Mouse (Mus musculus) CH12.LX (cell line): ENCODE data around the gene Six1. TPM values are rescaled to one million over a fixed set of nuclear protein-coding genes. Genes with fewer than 3 reads are reported as not detected.

Experiments
- DNase-seq: peaks from one replicate; pipeline ENCODE4 v3.0.0-alpha.2; 2013; ENCODE audit errors: extremely low read depth
- H3K27ac ChIP-seq: 2 replicates; pipeline ENCODE4 v1.5.1; 2012; ENCODE audit warnings: low read depth, mild to moderate bottlenecking, control low read depth, moderate library complexity; ENCODE audit not compliant: insufficient read depth
- H3K27me3 ChIP-seq: replicated peaks from 2 replicates; pipeline ENCODE3; 2012; ENCODE audit warnings: inconsistent platforms
- H3K36me3 ChIP-seq, 2 experiments: replicated peaks in 1 of 2; 2 replicates each; pipeline versions ENCODE3 to v1.6.1; 2012; ENCODE audit warnings: inconsistent platforms in 1 of 2, low read length in 1 of 2, mild to moderate bottlenecking in 1 of 2, mixed read lengths in 1 of 2, moderate library complexity in 1 of 2; ENCODE audit not compliant: control insufficient read depth in 1 of 2, insufficient read depth in 1 of 2
- H3K4me1 ChIP-seq, 2 experiments: 2 replicates each; pipeline ENCODE4 v1.6.1; 2012; ENCODE audit warnings: inconsistent platforms in 1 of 2, moderate library complexity in 1 of 2; ENCODE audit not compliant: insufficient read depth in 2 of 2, control insufficient read depth in 1 of 2
- H3K4me2 ChIP-seq: 2 replicates; pipeline ENCODE4 v1.6.1; 2012; ENCODE audit warnings: low read depth, mild to moderate bottlenecking, control low read depth; ENCODE audit not compliant: poor library complexity, insufficient read depth, severe bottlenecking
- H3K4me3 ChIP-seq, 3 experiments: fragments of 150-350 bp in 1 of 3; sonication (generic) in 1 of 3; replicated peaks in 1 of 3; 2 replicates each; pipeline versions ENCODE3 to v1.5.1; 2011 to 2012; ENCODE audit warnings: low read depth in 2 of 3, low read length in 2 of 3, mild to moderate bottlenecking in 2 of 3, moderate library complexity in 2 of 3, control low read depth in 1 of 3, improper control_type of control experiment in 1 of 3, inconsistent platforms in 1 of 3, mixed read lengths in 1 of 3; ENCODE audit not compliant: poor library complexity in 1 of 3
- H3K79me2 ChIP-seq: replicated peaks from 2 replicates; pipeline ENCODE4 v1.6.1; 2012; ENCODE audit warnings: mild to moderate bottlenecking, moderate library complexity; ENCODE audit not compliant: control insufficient read depth, poor library complexity, insufficient read depth, severe bottlenecking; ENCODE audit errors: extremely low read depth
- H3K9ac ChIP-seq: 2 replicates; pipeline ENCODE4 v1.6.1; 2012; ENCODE audit warnings: low read depth, mild to moderate bottlenecking, control low read depth, moderate library complexity; ENCODE audit not compliant: insufficient read depth
- H3K9me3 ChIP-seq: replicated peaks from 2 replicates; pipeline ENCODE3; 2012; ENCODE audit warnings: low read length, inconsistent platforms, mixed read lengths
- BHLHE40 ChIP-seq: IDR thresholded peaks from 2 replicates; pipeline ENCODE4 v1.6.1; 2011; ENCODE audit warnings: mild to moderate bottlenecking, low read depth, low read length, improper control_type of control experiment
- CHD1 ChIP-seq: IDR thresholded peaks from 2 replicates; pipeline ENCODE4 v1.6.1; 2012; ENCODE audit warnings: low read depth, low read length, improper control_type of control experiment, inconsistent platforms
- CTCF ChIP-seq, 2 experiments: IDR thresholded peaks in 1 of 2; conservative IDR thresholded peaks in 1 of 2; 2 replicates each; pipeline ENCODE4 v1.5.1; 2011 to 2012; ENCODE audit warnings: low read depth in 2 of 2, low read length in 2 of 2, improper control_type of control experiment in 1 of 2, inconsistent platforms in 1 of 2, mild to moderate bottlenecking in 1 of 2, moderate library complexity in 1 of 2
- EP300 ChIP-seq: IDR thresholded peaks from 2 replicates; pipeline ENCODE4 v1.6.1; 2011; ENCODE audit warnings: low read length, improper control_type of control experiment
- ETS1 ChIP-seq: conservative IDR thresholded peaks from 2 replicates; pipeline ENCODE4 v1.6.1; 2012; ENCODE audit warnings: low read depth, mild to moderate bottlenecking, inconsistent platforms, low read length, improper control_type of control experiment, moderate library complexity
- GABPA ChIP-seq: IDR thresholded peaks from 2 replicates; pipeline ENCODE4 v1.6.1; 2012; ENCODE audit warnings: low read depth, low read length, improper control_type of control experiment, inconsistent platforms; ENCODE audit not compliant: insufficient replicate concordance
- JUND ChIP-seq: conservative IDR thresholded peaks from 2 replicates; pipeline ENCODE4 v1.6.1; 2011; ENCODE audit warnings: low read depth, low read length, improper control_type of control experiment
- MEF2A ChIP-seq: IDR thresholded peaks from 2 replicates; pipeline ENCODE4 v1.6.1; 2014; ENCODE audit warnings: low read depth, mild to moderate bottlenecking, inconsistent platforms, low read length, improper control_type of control experiment, borderline replicate concordance
- MXI1 ChIP-seq: IDR thresholded peaks from 2 replicates; pipeline ENCODE4 v1.6.1; 2011; ENCODE audit warnings: mild to moderate bottlenecking, low read depth, low read length, improper control_type of control experiment
- MYC ChIP-seq: IDR thresholded peaks from 2 replicates; pipeline ENCODE4 v1.6.1; 2011; ENCODE audit warnings: low read depth, mild to moderate bottlenecking, improper control_type of control experiment, low read length
- NELFE ChIP-seq: IDR thresholded peaks from 2 replicates; pipeline ENCODE4 v1.6.1; 2011; ENCODE audit warnings: low read depth, low read length, improper control_type of control experiment
- NRF1 ChIP-seq: IDR thresholded peaks from 2 replicates; pipeline ENCODE4 v1.6.1; 2014; ENCODE audit warnings: low read depth, mild to moderate bottlenecking, inconsistent platforms, low read length, improper control_type of control experiment, moderate library complexity
- POLR2A ChIP-seq: IDR thresholded peaks from 2 replicates; pipeline ENCODE4 v1.6.1; 2011; ENCODE audit warnings: low read depth, mild to moderate bottlenecking, improper control_type of control experiment, low read length
- RAD21 ChIP-seq: IDR thresholded peaks from 2 replicates; pipeline ENCODE4 v1.6.1; 2011; ENCODE audit warnings: low read depth, mild to moderate bottlenecking, low read length, improper control_type of control experiment, moderate library complexity
- RCOR1 ChIP-seq: conservative IDR thresholded peaks from 2 replicates; pipeline ENCODE4 v1.6.1; 2012; ENCODE audit warnings: low read depth, mild to moderate bottlenecking, inconsistent platforms, low read length, improper control_type of control experiment
- SIN3A ChIP-seq: IDR thresholded peaks from 2 replicates; pipeline ENCODE4 v1.6.1; 2012; ENCODE audit warnings: low read length, improper control_type of control experiment, inconsistent platforms
- UBTF ChIP-seq: IDR thresholded peaks from 2 replicates; pipeline ENCODE4 v1.6.1; 2012; ENCODE audit warnings: low read depth, mild to moderate bottlenecking, inconsistent platforms, low read length, improper control_type of control experiment, moderate library complexity
- USF2 ChIP-seq: conservative IDR thresholded peaks from 2 replicates; pipeline ENCODE4 v1.6.1; 2011; ENCODE audit warnings: low read depth, low read length, improper control_type of control experiment
- ZKSCAN1 ChIP-seq: IDR thresholded peaks from 2 replicates; pipeline ENCODE4 v1.6.1; 2012; ENCODE audit warnings: low read depth, inconsistent platforms, low read length, improper control_type of control experiment, borderline replicate concordance
- dilution Hi-C: fragments of 300-500 bp; cut with MboI; formaldehyde crosslinking; loops from 2 replicates; pipeline ENCODE4 v1.14.3; 2020; ENCODE audit warnings: low sequenced_read_pairs; ENCODE audit not compliant: extremely low pct_unique_long_range_greater_than_20kb, extremely low pct_ligation_motif_present
- in situ Hi-C: fragments of 300-500 bp; cut with MboI; formaldehyde crosslinking; loops from 3 replicates; pipeline ENCODE4 v1.14.3; 2019; ENCODE audit warnings: low sequenced_read_pairs, low pct_ligation_motif_present, low pct_unique_long_range_greater_than_20kb, mixed read lengths
- polyA plus RNA-seq: library from polyadenylated mRNA; unstranded; fragments of >175 nt; gene quantifications from 2 replicates; pipeline ENCODE4 v1.2.1, GENCODE M21; 2012; ENCODE audit warnings: low read depth; ENCODE audit not compliant: insufficient read length
- total RNA-seq, 2 experiments: library from RNA; depleted of rRNA; stranded (reverse); fragments of 300-350 nt in 1 of 2; fragments of >200 nt in 1 of 2; gene quantifications; 2 replicates each; pipeline ENCODE4 v1.2.3; 2012 to 2014

The Six1 gene
- total and polyA plus RNA-seq, 3 experiments: 7.9 to 16.5 (median 9.5) TPM

- Histone ChIP-seq H3K4me2 (no peak overlapping the region), H3K79me2 (no peaks in the 10 kb centered on the region)
Measured at GRCm38 (mm10) chr12:73032665-73033064, 21.0 kb downstream of the Six1 start.

GRCm38 (mm10) chr12:73031315-73031714 lies 22.4 kb downstream of the Six1 start:
- dilution Hi-C loops: no loop called here
- Histone ChIP-seq H3K9ac (no peak overlapping the region), H3K27me3 (no peaks in the 10 kb centered on the region), H3K4me2 (no peak overlapping the region), H3K4me3 (no peak overlapping the region), H3K9me3 (no peaks in the 10 kb centered on the region), H3K36me3 (no peaks in the 10 kb centered on the region), H3K4me1 (peaks cover 2 to 7% of the 10 kb centered on the region in 2 experiments; a peak in 3 of 4 replicates), H3K27ac (no peak overlapping the region), H3K79me2 (no peaks in the 10 kb centered on the region)
- TF ChIP-seq RAD21 (no peak), EP300 (no peak), CHD1 (no peak), NELFE (no peak), RCOR1 (no peak), BHLHE40 (peak; percentile 13; the same call in 1 of the 2 replicates), ETS1 (no peak)
- in situ Hi-C loops: loop anchor here (25.0 kb wide), 1 partner anchor 281 kb away; no protein-coding TSS in a partner anchor
- no peak for DNase-seq

More at GRCm38 (mm10) chr12:73032665-73033064, 21.0 kb downstream of the Six1 start:
- Histone ChIP-seq H3K4me3 (no peak overlapping the region), H3K9me3 (no peaks in the 10 kb centered on the region), H3K36me3 (no peaks in the 10 kb centered on the region), H3K27me3 (no peaks in the 10 kb centered on the region), H3K4me1 (peaks cover 0 to 7% of the 10 kb centered on the region in 2 experiments; a peak in 2 of 4 replicates), H3K9ac (no peak overlapping the region), H3K27ac (no peak overlapping the region)
- DNase-seq: no peak
- dilution Hi-C loops: no loop called here
- TF ChIP-seq GABPA (no peak), JUND (no peak), MXI1 (no peak), USF2 (no peak), EP300 (no peak), CTCF (conservative IDR thresholded peaks at IDR 0.05 in 1 of 2, IDR thresholded peaks at IDR 0.05 in 1 of 2; ENCODE audit: low read depth in 2 of 2, low read length in 2 of 2) (no peak), POLR2A (no peak), RCOR1 (no peak), SIN3A (no peak)
- in situ Hi-C loops: loop anchor here (25.0 kb wide), 1 partner anchor 280 kb away; no protein-coding TSS in a partner anchor

GRCm38 (mm10) chr12:73025490-73025889 lies 28.2 kb downstream of the Six1 start:
- no peak overlapping the region for H3K4me3 ChIP-seq
- dilution Hi-C loops: no loop called here
- no peaks in the 10 kb centered on the region for H3K9me3 ChIP-seq
- H3K36me3 ChIP-seq: no peaks in the 10 kb centered on the region
- H3K4me2 ChIP-seq: no peak overlapping the region
- in situ Hi-C loops: loop anchor here (5.0 to 25.0 kb wide), 3 partner anchors 287 to 492 kb away; no protein-coding TSS in a partner anchor
- peaks cover 2 to 5% of the 10 kb centered on the region in 2 experiments; a peak in 3 of 4 replicates for H3K4me1 ChIP-seq
- H3K9ac ChIP-seq: no peak overlapping the region
- H3K27ac ChIP-seq: no peak overlapping the region
- TF ChIP-seq CTCF (conservative IDR thresholded peaks at IDR 0.05 in 1 of 2, IDR thresholded peaks at IDR 0.05 in 1 of 2; ENCODE audit: low read depth in 2 of 2, low read length in 2 of 2): no peak
- TF ChIP-seq MEF2A: no peak
- no peak for TF ChIP-seq NRF1
- no peak for TF ChIP-seq ZKSCAN1
- no peak for TF ChIP-seq UBTF
- no peak for TF ChIP-seq MYC
- TF ChIP-seq NELFE: no peak
- no peaks in the 10 kb centered on the region for H3K27me3 ChIP-seq
- DNase-seq: no peak
- no peaks in the 10 kb centered on the region for H3K79me2 ChIP-seq
